Mouse (Mus musculus): Measurements from ENCODE around the gene Plpp3. TPM values are rescaled to one million over a fixed set of nuclear protein-coding genes. Genes with fewer than 3 reads are reported as not detected.

The Plpp3 gene
- total RNA-seq, 2 experiments from 2014 or later = 66.2 to 75.1 TPM

GRCm38 (mm10) chr4:105278571-105279410 is 121.6 kb downstream of the Plpp3 start:
- intact Hi-C loops (cut with DNase I) = loop anchor here (2.0 kb wide), 1 partner anchor 86 kb away; no protein-coding TSS in a partner anchor
- DNase-seq = peak; percentile 60 to 61

DNA sequence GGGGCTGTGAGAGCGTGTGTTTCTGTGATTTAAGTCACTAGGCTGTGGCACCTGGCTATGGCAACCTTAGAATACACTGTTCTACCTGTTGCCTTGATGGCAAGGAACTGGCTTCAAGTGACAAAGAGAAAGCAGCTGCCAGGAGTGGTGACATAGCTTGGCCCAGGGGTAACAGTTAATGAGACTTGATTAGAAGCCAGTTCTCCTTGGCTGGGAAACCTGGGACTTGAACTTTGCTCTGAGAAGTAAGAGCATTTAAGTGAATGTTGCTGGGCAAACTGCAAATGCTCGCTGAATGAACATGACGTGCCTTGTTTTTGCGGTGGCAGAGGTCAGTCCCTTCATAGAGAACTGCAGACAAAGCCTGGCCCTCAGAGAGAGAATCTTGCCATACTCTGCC is 122.7 kb downstream of the Plpp3 start:
- DNase-seq = no peak
- intact Hi-C loops (cut with DNase I) = loop anchor here (2.0 kb wide), 1 partner anchor 85 kb away; no protein-coding TSS in a partner anchor

DNA sequence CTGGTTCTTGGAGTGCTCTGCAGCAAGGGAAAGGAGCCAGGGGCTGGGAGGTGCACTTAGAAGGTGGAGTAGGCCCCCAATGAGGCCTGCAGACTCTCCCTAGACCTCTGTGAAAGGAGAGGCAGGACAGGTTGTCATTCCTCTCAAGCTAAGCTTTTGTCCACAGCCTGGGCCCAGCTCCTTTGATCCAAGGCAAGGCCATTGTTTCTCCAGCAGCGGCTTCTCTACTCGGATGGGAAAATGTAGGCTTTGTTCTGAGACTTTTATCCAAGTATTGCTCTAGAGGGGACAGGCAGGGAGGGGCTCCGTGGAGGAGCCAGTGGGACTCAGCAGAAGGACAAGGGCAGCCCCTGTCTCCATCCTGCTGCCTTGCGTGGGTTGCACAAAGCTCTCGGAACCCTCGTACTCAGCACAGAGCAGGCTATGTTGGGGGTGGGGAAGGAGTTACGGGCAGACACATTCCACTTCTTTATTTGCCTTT is 124.6 kb downstream of the Plpp3 start:
- no peak for DNase-seq
- intact Hi-C loops (cut with DNase I) = no loop called here

Other genes with a start within 250 kb of the Plpp3 start
- not detected for gene Fyb2, start 243.9 kb upstream of the Plpp3 start, total RNA-seq (2021)
- 10 to 100 TPM; 76.0 to 78.1 TPM for gene Prkaa2, start 47.5 kb upstream of the Plpp3 start, total RNA-seq (2021)